Mouse (Mus musculus): ENCODE measurements around the gene 2410015M20Rik.

- no peak for TF ChIP-seq CTCF (IDR thresholded peaks at IDR 0.05; ENCODE audit: low read depth)
- no peak for TF ChIP-seq EP300 (IDR thresholded peaks at IDR 0.05; ENCODE audit: low read depth)
Measured at GRCm38 (mm10) chr17:56593527-56594271, 15.9 kb downstream of the 2410015M20Rik start.
